Mouse (Mus musculus) kidney, postnatal 14 days (tissue): ENCODE measurements around the gene Rps6kc1.
"Not testable (repeated sequence)": the region's sequence is repeated elsewhere in the genome, so short reads cannot be mapped to it uniquely, and the experiment has no call there.

Experiments used
- DNase-seq: peaks from one replicate; pipeline ENCODE4 v3.0.0; 2022; ENCODE audit warnings: mixed read lengths

Gene Rps6kc1

DNA sequence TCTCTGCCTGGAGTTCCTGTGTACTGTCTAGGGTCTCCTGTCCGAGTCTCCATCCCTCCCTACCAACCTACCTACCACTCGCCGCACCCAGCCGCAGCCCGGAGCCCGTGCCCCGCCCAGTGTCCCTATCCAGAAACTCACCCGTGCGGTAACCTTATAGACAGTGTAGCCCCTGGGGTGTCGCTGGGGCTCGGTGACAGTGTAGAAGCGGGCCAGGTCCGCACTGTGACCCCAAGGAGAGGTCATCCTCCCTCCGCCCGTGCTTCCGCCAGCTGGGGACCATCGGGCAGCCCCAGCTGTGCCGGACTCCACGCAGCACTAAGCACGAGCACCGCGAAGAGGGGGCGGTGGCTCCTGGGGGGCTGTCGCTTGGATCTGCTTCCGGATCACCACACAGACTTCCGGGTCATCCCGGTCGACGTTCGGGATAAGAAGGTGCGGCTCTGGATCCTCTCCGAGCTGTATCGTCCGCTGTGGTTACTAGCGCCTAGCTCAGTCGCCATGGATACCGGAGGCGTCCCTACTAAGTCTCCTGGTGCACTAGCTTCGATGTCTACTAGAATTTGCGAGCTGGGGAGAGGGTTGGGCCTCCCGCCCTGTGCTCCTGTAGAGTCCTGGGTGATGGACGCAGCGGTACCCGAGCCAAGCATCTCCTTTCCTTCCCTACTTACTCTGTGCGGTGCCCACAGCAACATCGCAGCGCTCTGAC, at the start of gene Rps6kc1:
Gene Rps6kc1 (minus strand): TSS at position 356 of the 709 bp plus-strand sequence.
- DNase-seq, result peak; percentile 85

DNA sequence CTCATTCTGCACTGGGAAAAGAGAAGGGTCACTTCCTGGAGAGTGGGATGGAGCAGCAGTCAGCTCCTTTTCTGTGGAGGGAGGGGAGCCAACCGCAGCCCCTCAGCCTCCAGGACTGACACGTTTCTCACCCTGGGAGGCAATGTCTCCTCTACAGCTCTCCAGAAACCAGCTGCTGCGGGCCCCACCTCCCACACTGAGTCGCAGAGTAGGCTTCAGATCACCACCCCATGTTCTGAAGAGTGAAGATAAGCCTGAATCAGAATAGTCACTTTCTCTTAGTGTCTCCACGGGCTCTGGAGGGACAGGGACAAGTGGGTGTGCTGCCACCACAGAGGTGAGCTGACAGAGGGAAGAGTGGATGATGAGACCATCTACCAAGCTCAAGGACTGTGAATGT, 47.3 kb upstream of the Rps6kc1 start:
- DNase-seq, result no peak

DNA sequence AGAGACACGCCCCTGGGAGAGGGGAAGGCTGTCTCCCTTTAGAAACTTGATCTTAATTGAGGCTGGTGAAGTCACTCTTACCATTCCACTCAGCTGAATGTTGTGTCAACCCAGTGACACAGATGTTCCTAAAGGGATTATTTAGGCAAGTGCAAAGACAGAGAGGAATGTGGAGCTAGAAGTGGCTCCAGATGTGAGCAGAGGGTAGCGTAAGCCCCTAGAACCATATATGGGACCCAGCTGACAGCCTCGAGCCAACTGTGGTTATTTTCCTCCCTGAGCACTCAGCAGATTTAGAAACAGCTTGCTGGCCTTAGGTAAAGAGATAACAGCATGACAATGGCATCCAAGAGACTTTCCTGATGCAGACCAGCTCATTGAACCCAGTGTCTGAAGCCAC, 41.4 kb upstream of the Rps6kc1 start:
- no peak for DNase-seq

DNA sequence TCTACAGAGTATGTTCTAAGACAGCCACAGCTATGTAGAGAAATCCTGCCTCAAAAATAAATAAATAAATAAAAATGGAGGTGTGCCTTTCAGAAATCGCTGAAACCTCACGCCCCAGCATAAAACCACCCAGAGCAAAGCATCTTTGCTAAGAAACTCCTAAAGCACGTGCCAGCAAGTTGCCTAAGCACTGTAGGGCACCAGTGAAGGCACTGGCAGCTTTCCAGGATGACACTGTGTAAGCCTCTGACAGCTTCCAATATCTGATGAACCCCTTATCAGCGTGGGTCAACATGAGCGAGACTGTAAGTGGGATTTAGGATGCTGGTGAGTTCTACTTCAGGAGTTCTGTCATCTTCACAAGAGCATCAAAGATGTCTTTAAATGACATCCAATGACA, 39.4 kb upstream of the Rps6kc1 start:
- no peak for DNase-seq

DNA sequence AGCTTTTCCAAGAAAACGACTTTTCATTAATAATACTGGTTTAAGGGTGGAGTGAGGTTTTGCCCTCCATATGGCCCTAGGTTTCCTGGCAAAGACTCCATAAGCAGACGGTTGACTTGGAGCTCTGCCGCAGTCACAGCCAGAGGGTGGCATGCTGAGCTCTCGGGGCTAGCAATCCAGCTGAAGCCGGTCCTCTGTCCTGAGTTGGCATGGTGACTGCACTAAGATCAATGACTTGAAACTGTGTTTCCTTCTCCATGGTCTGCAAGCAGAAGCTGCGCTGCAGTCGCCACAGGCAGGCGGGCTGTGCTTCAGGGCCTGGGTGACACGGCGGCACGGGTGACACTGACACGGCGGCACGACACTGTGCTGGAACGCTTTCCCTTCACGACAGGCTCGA, 37.3 kb upstream of the Rps6kc1 start:
- peak; percentile 15 for DNase-seq

DNA sequence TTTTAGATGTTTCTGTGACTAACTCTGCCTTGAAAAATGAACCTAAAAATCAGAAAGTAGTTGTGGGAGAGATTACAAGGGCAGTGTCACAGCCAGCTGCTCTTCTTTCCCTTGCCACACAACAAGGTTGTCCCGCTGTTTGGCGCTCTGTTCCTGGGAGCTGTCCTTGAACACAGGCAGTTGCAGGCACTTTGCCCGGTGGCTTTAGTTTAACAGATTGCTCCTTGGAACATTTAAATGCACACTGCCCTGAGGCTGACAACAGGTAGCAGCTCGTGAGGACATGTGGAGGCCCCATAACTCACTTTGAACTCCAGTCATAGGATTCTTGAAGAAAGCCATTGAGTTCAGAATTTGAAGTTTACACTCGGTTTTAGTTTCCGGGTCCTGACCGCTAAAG, 36.9 kb upstream of the Rps6kc1 start:
- no peak for DNase-seq

DNA sequence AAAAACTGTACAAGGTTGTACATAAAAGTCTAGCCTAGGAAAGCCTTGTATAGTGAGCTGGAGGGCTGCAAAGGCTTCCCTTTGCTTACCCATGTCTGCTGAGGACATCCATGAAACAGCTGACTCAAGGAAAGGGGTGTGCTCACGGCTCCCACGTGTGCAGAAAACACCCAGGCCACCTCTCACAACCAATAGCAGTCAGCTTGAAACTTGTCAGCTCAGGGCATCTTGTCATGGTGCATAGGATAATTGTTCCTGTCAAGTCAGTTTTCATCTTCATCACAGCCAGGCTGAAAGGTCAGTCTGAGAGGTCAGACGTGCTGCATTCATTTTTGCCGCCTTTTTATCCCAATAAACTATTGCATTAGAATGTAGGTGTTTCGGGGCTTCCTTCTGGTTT, 36.4 kb upstream of the Rps6kc1 start:
- DNase-seq, result no peak

DNA sequence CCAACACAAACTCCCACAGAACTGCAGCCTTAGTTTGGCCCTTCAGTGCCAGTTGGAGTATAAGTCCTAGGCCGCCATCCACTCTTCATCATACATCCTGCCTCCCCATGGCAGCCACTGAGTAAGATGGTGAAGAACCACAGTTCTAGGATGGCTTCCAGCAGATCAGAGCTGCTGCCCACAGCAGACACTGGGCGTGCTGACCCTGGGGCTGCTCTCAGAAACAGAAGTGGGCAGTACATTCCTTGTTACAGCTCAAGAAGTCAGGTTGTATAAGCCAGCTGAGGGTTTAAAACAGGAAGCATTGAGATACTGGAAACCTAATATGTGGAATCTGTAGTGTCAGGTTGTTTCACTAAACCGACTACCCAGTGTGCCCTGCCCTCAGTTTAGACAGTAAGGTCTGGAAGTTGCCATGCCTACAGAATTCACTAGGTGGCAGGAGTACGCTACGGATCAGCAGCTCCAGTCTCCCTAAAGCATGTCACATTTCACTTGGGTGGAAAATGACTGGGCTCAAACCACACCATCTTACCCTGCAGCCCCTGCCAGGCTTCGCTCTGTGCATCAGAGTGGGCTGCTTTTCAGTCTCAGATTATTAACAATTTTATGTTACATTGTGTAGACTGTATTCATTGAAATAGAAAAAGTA, 32.7 kb upstream of the Rps6kc1 start:
- DNase-seq, result peak; percentile 80

DNA sequence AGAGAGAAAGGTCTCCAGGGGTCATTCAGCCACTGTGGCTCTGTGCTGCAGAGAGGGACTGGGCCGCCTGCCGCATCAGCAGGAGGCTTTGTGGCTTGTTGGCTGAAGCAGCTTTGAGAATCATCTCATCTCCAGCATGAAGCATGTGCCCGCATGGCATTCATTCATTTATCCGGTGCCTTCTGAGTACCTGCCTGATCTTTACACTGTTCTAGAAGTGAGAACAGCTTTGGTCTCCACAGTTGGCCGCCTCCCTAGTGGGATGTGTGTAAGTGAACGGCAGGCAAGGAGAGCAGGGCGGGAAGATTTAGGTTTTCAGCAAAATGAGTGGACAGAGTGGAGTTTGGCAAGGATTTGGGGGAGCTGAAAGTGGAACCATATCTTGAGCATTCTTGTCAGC, 28.2 kb upstream of the Rps6kc1 start:
- DNase-seq, result no peak

DNA sequence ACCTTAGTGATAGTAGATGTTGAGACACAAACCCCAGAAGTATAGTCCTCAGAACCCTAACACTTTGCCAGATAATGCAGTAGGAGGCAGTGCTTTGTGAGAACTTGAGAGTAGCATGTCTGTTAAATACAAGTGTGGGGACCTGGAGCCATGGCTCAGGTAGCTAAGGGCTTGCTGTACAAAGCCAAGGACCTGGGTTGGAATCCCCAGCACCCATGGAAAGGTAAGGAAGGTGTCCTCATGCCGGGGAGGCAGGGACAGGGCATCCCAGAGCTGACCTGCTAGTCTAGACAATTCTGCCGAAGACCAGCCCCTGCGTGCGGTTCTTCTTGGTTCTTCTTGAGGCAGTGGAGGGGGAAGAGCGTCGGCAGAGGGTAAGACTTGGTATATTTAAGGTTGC, 18.6 kb upstream of the Rps6kc1 start:
- no peak for DNase-seq

DNA sequence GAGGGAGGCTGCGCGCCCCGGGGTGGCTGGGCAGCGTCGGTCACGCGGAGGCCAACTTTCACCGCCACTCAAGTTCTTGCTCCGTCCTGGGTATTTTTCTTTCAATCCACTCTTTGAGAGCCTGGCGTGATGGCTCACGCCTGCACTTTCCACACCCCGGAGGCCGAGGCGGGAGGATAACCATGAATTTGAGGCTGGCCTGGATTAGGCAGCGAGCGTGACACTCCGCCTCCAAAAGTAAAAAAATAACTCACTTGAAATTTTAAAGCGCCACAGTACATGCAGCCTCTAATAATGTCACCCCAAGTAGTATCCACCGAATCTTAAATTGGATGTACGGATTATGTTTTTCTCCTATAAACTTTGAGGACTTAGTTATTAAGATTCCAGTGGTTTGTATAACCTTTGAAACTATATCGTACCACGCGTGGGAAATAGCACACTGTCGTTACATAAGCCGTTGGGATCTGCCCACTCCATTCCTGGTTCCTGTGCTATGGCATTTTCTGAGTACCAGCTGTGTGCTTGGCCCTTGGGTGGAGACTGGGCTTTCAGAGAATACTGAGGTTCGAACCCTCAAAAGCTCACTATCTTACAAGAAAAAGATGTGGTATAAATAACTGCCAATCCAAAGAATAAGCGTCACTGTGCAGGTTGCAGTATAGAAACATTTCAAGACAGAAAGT, 17.6 kb upstream of the Rps6kc1 start:
- peak; percentile 68 for DNase-seq

DNA sequence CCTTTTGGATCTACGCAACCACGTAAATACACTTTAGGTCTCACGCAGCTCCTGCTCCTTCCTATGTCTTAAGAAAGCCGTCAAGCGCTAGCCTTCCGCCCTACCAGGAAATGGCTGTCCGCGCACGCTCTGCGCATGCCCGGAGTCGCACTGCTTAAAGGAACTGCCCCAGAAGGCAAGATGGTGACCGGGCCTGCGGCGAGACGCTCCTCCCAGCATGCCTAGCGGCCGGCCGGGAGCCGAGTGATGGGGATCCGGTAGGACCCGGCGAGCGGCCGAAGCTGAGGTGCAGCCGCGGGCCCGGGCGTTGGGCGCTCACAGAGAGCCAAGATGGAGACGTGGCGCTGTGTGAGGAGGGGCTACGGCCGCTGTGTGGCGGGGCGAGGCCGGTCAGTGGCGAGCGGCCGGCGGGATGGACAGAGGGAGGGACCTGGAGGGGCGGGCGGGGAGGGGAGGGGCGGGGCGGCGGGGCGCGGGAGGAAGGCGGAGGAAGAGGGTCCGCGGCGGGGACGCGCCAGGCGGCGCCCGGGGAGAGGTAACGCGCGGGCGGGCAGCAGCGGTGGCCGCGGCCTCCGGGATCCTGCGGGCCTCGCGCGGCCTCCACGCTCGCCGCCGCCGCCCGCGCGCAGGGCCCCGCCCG, 16.9 kb upstream of the Rps6kc1 start:
- peak; percentile 98 for DNase-seq

DNA sequence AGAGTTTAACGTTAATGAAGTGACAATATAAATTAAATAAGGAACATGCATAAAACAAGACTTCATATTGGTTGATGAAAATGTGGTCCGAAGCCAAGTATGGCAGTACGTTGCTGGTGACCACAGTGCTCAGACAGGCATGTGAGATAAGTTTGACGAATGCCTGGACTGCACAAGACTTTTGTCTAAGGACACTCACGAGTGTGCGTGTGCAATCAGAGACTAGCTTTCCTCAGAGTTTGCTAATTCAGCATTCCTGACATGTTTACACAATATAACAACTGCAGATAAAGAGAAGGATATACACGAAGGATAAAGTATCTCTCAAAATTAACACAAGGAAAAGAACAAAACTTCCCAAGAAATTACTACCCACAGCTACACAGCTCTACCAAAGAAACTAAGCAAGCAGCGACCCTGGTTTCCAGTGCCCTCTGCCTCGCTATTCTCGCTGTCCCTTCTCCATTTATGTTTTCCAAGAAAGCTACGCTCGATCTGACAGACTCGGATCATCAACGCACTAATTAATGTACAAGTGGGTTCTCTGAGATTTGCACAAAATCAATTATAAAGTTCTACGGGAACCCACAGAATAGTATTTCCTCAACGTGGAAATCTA, 16.3 kb upstream of the Rps6kc1 start:
- peak; percentile 19 for DNase-seq

DNA sequence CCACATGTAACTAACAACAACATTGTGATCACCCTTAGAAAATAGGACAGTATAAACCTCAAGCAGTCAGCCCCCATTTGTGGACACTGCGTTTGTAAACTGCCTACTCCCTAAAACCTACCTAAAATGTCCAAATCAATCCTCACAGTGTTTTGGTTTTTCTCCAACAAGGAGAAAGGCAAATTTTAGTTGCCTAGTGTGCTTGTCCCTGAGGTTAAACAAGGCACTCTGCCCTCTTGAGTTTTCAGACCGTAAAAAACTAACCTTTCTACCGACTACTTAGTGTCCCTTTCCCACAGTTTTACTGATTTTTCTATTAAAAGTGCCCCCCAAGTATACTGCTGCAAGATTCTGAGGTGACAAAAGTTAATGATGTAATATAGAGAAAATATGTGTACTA, 15.7 kb upstream of the Rps6kc1 start:
- DNase-seq, result no peak

DNA sequence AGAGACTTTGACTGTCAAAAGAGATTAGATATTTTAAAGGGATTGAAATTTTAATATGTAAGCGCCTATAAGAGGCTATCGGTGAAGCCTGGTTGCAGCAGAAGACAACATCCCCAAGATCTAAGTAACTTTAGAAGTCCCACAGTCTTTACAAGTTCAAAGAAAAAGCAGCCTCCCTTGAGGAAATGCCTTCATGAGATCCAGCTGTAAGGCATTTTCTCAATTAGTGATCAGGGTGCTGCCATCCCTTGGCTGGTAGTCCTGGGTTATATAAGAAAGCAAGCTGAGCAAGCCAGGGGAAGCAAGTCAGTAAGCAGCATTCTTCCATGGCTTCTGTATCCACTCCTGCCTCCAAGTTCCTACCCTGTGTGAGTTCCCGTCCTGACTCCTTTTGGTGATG, 13.2 kb upstream of the Rps6kc1 start, which contains the start of gene Angel2:
Gene Angel2 (plus strand): TSS at position 301 of the 400 bp plus-strand sequence.
- DNase-seq, result not testable (repeated sequence)

DNA sequence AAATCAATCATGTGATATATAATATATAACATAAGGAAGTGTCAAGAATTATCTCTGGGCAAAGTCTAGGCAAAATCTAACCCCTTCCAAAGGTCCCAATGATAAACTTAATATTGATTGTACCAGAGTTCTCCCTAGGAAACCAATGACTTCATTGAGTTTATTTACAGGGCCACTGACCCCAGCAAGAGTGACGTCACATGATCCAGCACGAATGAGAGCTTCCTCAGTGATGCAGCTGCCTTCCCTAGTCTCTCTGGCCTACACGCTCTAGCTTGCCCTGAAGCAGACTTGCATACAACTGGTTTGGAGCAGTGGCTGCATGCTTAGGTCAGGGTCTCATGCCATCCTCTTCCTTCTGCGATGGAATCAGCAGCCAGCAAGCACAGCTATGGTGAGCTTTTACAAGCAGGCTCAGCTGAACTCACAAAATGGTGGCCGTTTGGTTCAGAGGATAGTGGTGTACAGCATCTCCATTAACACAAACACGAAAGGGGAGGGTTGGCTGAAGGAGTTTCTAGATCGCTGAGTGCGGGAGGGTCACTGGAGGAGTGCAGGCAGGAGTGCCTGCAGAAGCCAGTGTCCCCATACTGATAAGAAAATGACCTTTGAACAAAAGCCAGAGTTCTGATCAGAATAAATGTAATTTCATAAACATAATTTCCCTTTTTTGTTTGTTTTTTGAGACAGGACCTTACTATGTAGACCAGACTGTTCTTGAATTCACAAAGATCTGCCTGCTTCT, 8.3 kb upstream of the Rps6kc1 start:
- DNase-seq, result no peak

DNA sequence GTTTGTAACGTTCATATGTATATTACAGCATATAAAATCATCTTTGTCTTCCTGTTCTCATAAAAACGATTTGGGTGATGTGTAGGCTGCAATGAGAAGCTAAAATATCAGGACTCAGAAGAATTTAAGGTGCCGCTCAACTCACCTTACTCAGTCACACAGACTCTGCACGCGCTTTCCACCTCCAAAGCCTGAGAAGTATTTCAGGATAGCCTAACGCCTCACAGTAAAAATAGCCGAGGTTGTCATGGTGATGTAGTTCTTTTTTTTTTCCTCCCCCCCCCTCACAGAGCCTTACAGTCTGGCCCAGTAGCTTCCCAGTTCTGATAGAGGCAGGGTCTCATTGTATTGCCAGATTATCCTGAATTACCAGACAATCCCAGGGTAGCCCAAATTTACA, 7.4 kb upstream of the Rps6kc1 start:
- no peak for DNase-seq

DNA sequence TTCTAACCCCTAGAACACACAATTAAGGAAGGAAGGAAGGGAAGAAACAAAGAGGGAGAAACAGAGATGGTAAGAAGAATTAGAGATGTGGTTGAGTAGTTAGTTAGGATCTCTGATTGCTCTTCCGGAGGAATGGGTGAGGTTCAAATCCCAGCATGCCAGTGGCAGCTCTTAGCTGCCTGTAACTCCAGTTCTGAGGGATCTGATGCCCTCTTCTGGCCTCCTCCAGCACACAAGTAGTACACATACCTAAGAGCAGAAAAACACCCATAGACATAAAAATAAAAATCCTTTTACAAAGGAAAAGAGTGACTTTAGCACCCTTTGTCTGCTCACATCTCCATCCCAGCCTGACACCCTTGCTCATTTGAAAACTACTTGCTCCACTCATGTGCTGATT, 1.1 kb upstream of the Rps6kc1 start:
- DNase-seq, result no peak

DNA sequence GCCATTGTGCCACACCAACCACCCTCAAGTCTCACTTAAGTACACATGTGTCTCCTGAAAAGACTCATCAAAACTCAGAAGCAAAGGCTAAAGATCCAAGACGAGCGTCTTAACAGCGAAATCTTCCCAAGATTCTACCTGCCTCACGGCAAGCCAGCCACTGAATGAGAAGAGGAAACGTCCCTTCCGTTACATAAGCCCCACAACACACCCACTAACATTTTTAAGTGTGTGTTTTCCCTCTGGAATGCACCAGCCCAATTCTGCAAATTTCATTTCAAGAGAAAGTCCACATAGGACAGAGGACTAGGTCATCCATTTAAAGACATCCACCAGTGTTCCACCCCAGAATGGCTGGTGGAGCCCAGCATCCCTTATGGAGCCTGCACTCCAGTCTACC, 734 bp downstream of the Rps6kc1 start:
- no peak for DNase-seq

DNA sequence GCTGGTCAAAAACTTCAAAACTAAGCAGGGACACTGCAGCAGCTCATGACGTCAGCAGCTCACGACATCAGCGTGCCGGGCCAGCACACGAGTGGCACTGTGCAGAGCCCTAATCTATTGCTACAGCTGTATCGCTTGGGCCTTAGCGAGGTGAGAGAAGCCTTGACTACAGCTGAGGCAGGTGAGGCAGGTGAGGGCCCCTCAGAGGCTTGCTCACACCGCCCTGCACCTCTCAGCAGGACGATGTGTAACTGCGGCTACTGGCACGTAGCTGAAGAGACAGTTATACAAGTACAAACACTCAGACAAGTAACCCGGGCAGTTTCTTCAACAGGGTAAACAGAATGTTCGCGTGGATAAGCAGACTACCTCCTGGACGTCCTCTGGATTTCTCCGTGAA, 6.9 kb downstream of the Rps6kc1 start:
- DNase-seq, result no peak

DNA sequence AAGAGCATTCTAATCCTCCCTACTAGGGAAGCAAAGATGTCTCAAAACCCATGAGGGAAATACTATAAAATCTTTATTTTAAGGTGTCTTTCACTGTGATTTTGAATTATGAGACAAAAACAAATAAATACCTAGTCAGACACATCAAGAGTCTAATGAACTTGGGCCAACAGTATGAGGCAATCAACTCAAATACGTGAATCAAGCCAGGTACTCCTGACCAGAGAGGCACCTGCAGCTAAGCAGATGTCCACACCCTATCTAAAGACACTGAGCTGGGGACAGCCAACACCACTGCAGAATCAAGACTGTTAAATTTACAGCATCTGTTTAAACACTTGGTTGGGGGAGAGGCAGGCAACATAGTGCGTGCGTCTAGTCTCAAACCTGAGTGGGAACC, 7.4 kb downstream of the Rps6kc1 start:
- DNase-seq, result no peak

DNA sequence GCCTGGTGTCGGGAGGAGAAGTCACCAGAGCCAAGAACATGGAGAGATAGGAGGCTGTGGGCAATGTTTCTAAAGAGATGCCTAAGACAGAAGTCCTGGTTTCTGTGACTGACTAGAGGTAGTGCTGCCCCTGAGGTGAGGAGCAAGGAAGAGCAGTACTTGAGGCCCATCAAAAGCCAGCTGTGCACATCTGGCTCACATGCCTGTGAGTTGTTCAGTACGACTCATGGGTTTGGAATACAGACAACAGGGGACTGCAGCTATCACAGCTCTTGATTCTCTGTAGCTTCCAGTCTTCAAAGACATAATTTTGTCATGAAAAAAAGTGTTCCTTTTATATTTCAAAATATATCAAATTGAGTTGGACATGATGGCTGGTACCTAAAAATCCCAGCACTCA, 10.5 kb downstream of the Rps6kc1 start:
- no peak for DNase-seq
